Mouse (Mus musculus): ENCODE measurements around the gene Ankdd1a. TPM values are rescaled to one million over a fixed set of nuclear protein-coding genes. Genes with fewer than 3 reads are reported as not detected.

Gene Ankdd1a
- polyA plus RNA-seq, 1 experiment from 2014 or later = 0.18 TPM

- no peak for ATAC-seq (ENCODE audit: low FRiP score, low TSS enrichment)
- Histone ChIP-seq H3K4me2 (replicated peaks; ENCODE audit: low read depth) (no peak overlapping the region), H3K4me3 (ENCODE audit: low read depth, low read length) (no peak overlapping the region), H3K27me3 (ENCODE audit: control insufficient read depth, insufficient read depth, low read length) (no peaks in the 10 kb centered on the region), H3K36me3 (ENCODE audit: control insufficient read depth, insufficient read depth, low read length) (no peaks in the 10 kb centered on the region), H3K9me3 (ENCODE audit: control insufficient read depth, low read length) (no peaks in the 10 kb centered on the region), H3K4me1 (replicated peaks; ENCODE audit: control insufficient read depth, insufficient read depth) (no peaks in the 10 kb centered on the region; the same call in 1 of the 2 replicates), H3K27ac (replicated peaks) (no peak overlapping the region), H3K9ac (ENCODE audit: low read length) (no peak overlapping the region)
- DNase-seq (ENCODE audit: low spot score) = no peak
- TF ChIP-seq EP300 (optimal IDR thresholded peaks at IDR 0.05) = no peak
- no peak for TF ChIP-seq CTCF (IDR thresholded peaks at IDR 0.05; ENCODE audit: low read depth)
- 71% methylated on average over 10 of the region's 10 CpGs for WGBS
These were observed 5.6 kb upstream of the Ankdd1a start for GRCm38 (mm10) chr9:65525445-65526195.

GRCm38 (mm10) chr9:65523611-65524364 lies 3.8 kb upstream of the Ankdd1a start:
- ATAC-seq (ENCODE audit: low FRiP score, low TSS enrichment) (peak; percentile 89), DNase-seq (ENCODE audit: low spot score) (peak; percentile 82)
- Histone ChIP-seq H3K27ac (replicated peaks) (no peak overlapping the region), H3K27me3 (ENCODE audit: control insufficient read depth, insufficient read depth, low read length) (no peaks in the 10 kb centered on the region), H3K36me3 (ENCODE audit: control insufficient read depth, insufficient read depth, low read length) (no peaks in the 10 kb centered on the region), H3K4me3 (ENCODE audit: low read depth, low read length) (no peak overlapping the region), H3K9ac (ENCODE audit: low read length) (no peak overlapping the region), H3K4me1 (replicated peaks; ENCODE audit: control insufficient read depth, insufficient read depth) (no peaks in the 10 kb centered on the region; the same call in 1 of the 2 replicates), H3K9me3 (ENCODE audit: control insufficient read depth, low read length) (no peaks in the 10 kb centered on the region), H3K4me2 (replicated peaks; ENCODE audit: low read depth) (no peak overlapping the region)
- TF ChIP-seq CTCF (IDR thresholded peaks at IDR 0.05; ENCODE audit: low read depth) (peak; percentile 96), EP300 (optimal IDR thresholded peaks at IDR 0.05) (no peak)
- 26% methylated on average over 14 of the region's 14 CpGs for WGBS

GRCm38 (mm10) chr9:65520505-65520876 lies 498 bp upstream of the Ankdd1a start:
- ATAC-seq (ENCODE audit: low FRiP score, low TSS enrichment) = no peak
- Histone ChIP-seq H3K27ac (replicated peaks) (no peak overlapping the region), H3K4me1 (replicated peaks; ENCODE audit: control insufficient read depth, insufficient read depth) (no peaks in the 10 kb centered on the region), H3K27me3 (ENCODE audit: control insufficient read depth, insufficient read depth, low read length) (no peaks in the 10 kb centered on the region), H3K4me3 (ENCODE audit: low read depth, low read length) (peak overlapping the region; percentile 12; the same call in 1 of the 2 replicates), H3K4me2 (replicated peaks; ENCODE audit: low read depth) (peak overlapping the region; percentile 42), H3K9ac (ENCODE audit: low read length) (no peak overlapping the region), H3K36me3 (ENCODE audit: control insufficient read depth, insufficient read depth, low read length) (no peaks in the 10 kb centered on the region), H3K9me3 (ENCODE audit: control insufficient read depth, low read length) (no peaks in the 10 kb centered on the region)
- TF ChIP-seq CTCF (IDR thresholded peaks at IDR 0.05; ENCODE audit: low read depth) (no peak), EP300 (optimal IDR thresholded peaks at IDR 0.05) (no peak)
- DNase-seq (ENCODE audit: low spot score) = no peak
- WGBS = 20% methylated on average over 11 of the region's 11 CpGs

GRCm38 (mm10) chr9:65514851-65515261 lies 5.1 kb downstream of the Ankdd1a start:
- H3K4me2 ChIP-seq (replicated peaks; ENCODE audit: low read depth) = no peak overlapping the region
- 68% methylated on average over 3 of the region's 3 CpGs for WGBS
- DNase-seq (ENCODE audit: low spot score) (no peak), ATAC-seq (ENCODE audit: low FRiP score, low TSS enrichment) (no peak)
- TF ChIP-seq CTCF (IDR thresholded peaks at IDR 0.05; ENCODE audit: low read depth) (no peak), EP300 (optimal IDR thresholded peaks at IDR 0.05) (no peak)
- no peaks in the 10 kb centered on the region for H3K9me3 ChIP-seq (ENCODE audit: control insufficient read depth, low read length)
- no peaks in the 10 kb centered on the region for H3K27me3 ChIP-seq (ENCODE audit: control insufficient read depth, insufficient read depth, low read length)
- H3K9ac ChIP-seq (ENCODE audit: low read length) = no peak overlapping the region
- no peaks in the 10 kb centered on the region for H3K36me3 ChIP-seq (ENCODE audit: control insufficient read depth, insufficient read depth, low read length)
- no peaks in the 10 kb centered on the region for H3K4me1 ChIP-seq (replicated peaks; ENCODE audit: control insufficient read depth, insufficient read depth)
- H3K4me3 ChIP-seq (ENCODE audit: low read depth, low read length) = no peak overlapping the region
- H3K27ac ChIP-seq (replicated peaks) = no peak overlapping the region

- Histone ChIP-seq H3K4me2 (replicated peaks; ENCODE audit: low read depth) (no peak overlapping the region), H3K36me3 (ENCODE audit: control insufficient read depth, insufficient read depth, low read length) (no peaks in the 10 kb centered on the region), H3K4me1 (replicated peaks; ENCODE audit: control insufficient read depth, insufficient read depth) (no peaks in the 10 kb centered on the region), H3K27ac (replicated peaks) (no peak overlapping the region), H3K9ac (ENCODE audit: low read length) (no peak overlapping the region), H3K9me3 (ENCODE audit: control insufficient read depth, low read length) (no peaks in the 10 kb centered on the region), H3K27me3 (ENCODE audit: control insufficient read depth, insufficient read depth, low read length) (no peaks in the 10 kb centered on the region), H3K4me3 (ENCODE audit: low read depth, low read length) (no peak overlapping the region)
- TF ChIP-seq EP300 (optimal IDR thresholded peaks at IDR 0.05) (no peak), CTCF (IDR thresholded peaks at IDR 0.05; ENCODE audit: low read depth) (no peak)
- DNase-seq (ENCODE audit: low spot score) (no peak), ATAC-seq (ENCODE audit: low FRiP score, low TSS enrichment) (no peak)
- WGBS = 64% methylated on average over 7 of the region's 8 CpGs
These were observed 5.6 kb downstream of the Ankdd1a start for GRCm38 (mm10) chr9:65514431-65514830.

GRCm38 (mm10) chr9:65512520-65512919 lies 7.5 kb downstream of the Ankdd1a start:
- Histone ChIP-seq H3K4me3 (ENCODE audit: low read depth, low read length) (no peak overlapping the region), H3K9ac (ENCODE audit: low read length) (no peak overlapping the region), H3K9me3 (ENCODE audit: control insufficient read depth, low read length) (no peaks in the 10 kb centered on the region), H3K4me1 (replicated peaks; ENCODE audit: control insufficient read depth, insufficient read depth) (no peaks in the 10 kb centered on the region), H3K27me3 (ENCODE audit: control insufficient read depth, insufficient read depth, low read length) (no peaks in the 10 kb centered on the region), H3K4me2 (replicated peaks; ENCODE audit: low read depth) (no peak overlapping the region), H3K27ac (replicated peaks) (no peak overlapping the region), H3K36me3 (ENCODE audit: control insufficient read depth, insufficient read depth, low read length) (no peaks in the 10 kb centered on the region)
- DNase-seq (ENCODE audit: low spot score) (peak; percentile 77), ATAC-seq (ENCODE audit: low FRiP score, low TSS enrichment) (peak; percentile 53)
- TF ChIP-seq CTCF (IDR thresholded peaks at IDR 0.05; ENCODE audit: low read depth) = no peak
- TF ChIP-seq EP300 (optimal IDR thresholded peaks at IDR 0.05) = no peak
- 55% methylated on average over 3 of the region's 3 CpGs for WGBS

Data from stomach, postnatal 0 days (tissue).